Mouse (Mus musculus): ENCODE data around the gene Pkd1. TPM values are rescaled to one million over a fixed set of nuclear protein-coding genes. Genes with fewer than 3 reads are reported as not detected.

Pkd1 gene
- polyA plus RNA-seq, 1 experiment from 2014 or later: 37.9 TPM

GRCm38 (mm10) chr17:24538950-24539349 lies 10.7 kb upstream of the Pkd1 start:
- no peak overlapping the region for H3K9ac ChIP-seq (ENCODE audit: low read depth, low read length)
- 66% methylated on average over 8 of the region's 8 CpGs for WGBS
- H3K4me3 ChIP-seq (ENCODE audit: low read depth, low read length): no peak overlapping the region
- H3K27ac ChIP-seq (replicated peaks; ENCODE audit: low read depth, low read length): no peak overlapping the region
- no peaks in the 10 kb centered on the region for H3K4me1 ChIP-seq (ENCODE audit: control insufficient read depth, insufficient read depth, low read length)
- no peaks in the 10 kb centered on the region for H3K9me3 ChIP-seq (ENCODE audit: control insufficient read depth, low read length)
- H3K4me2 ChIP-seq (ENCODE audit: low read depth, low read length): no peak overlapping the region
- DNase-seq (ENCODE audit: low spot score) (no peak), ATAC-seq (ENCODE audit: low read depth) (no peak)
- H3K36me3 ChIP-seq (ENCODE audit: control insufficient read depth, insufficient read depth, low read length): no peaks in the 10 kb centered on the region
- H3K27me3 ChIP-seq (replicated peaks; ENCODE audit: control insufficient read depth, insufficient read depth, low read length): no peaks in the 10 kb centered on the region

- Histone ChIP-seq H3K36me3 (ENCODE audit: control insufficient read depth, insufficient read depth, low read length) (no peaks in the 10 kb centered on the region), H3K4me2 (ENCODE audit: low read depth, low read length) (no peak overlapping the region), H3K9ac (ENCODE audit: low read depth, low read length) (no peak overlapping the region), H3K27ac (replicated peaks; ENCODE audit: low read depth, low read length) (no peak overlapping the region), H3K27me3 (replicated peaks; ENCODE audit: control insufficient read depth, insufficient read depth, low read length) (no peaks in the 10 kb centered on the region), H3K4me3 (ENCODE audit: low read depth, low read length) (no peak overlapping the region), H3K9me3 (ENCODE audit: control insufficient read depth, low read length) (no peaks in the 10 kb centered on the region), H3K4me1 (ENCODE audit: control insufficient read depth, insufficient read depth, low read length) (no peaks in the 10 kb centered on the region)
- ATAC-seq (ENCODE audit: low read depth): peak; percentile 54
- 7% methylated on average over 3 of the region's 3 CpGs for WGBS
- DNase-seq (ENCODE audit: low spot score): peak; percentile 59
Observed at GRCm38 (mm10) chr17:24540375-24540774, 9.3 kb upstream of the Pkd1 start.

GRCm38 (mm10) chr17:24544613-24545012 lies 5.0 kb upstream of the Pkd1 start:
- Histone ChIP-seq H3K27ac (replicated peaks; ENCODE audit: low read depth, low read length) (no peak overlapping the region), H3K4me2 (ENCODE audit: low read depth, low read length) (peak overlapping the region; percentile 37), H3K4me3 (ENCODE audit: low read depth, low read length) (no peak overlapping the region), H3K4me1 (ENCODE audit: control insufficient read depth, insufficient read depth, low read length) (peaks cover 3% of the 10 kb centered on the region; the same call in 1 of the 2 replicates), H3K27me3 (replicated peaks; ENCODE audit: control insufficient read depth, insufficient read depth, low read length) (peaks cover 3% of the 10 kb centered on the region; the same call in 1 of the 2 replicates), H3K9me3 (ENCODE audit: control insufficient read depth, low read length) (no peaks in the 10 kb centered on the region), H3K36me3 (ENCODE audit: control insufficient read depth, insufficient read depth, low read length) (no peaks in the 10 kb centered on the region), H3K9ac (ENCODE audit: low read depth, low read length) (peak overlapping the region; percentile 37; the same call in 1 of the 2 replicates)
- no peak for DNase-seq (ENCODE audit: low spot score)
- WGBS: 14% methylated on average over 12 of the region's 12 CpGs
- ATAC-seq (ENCODE audit: low read depth): no peak

GRCm38 (mm10) chr17:24545247-24545646 lies 4.4 kb upstream of the Pkd1 start:
- 83% methylated on average over 2 of the region's 2 CpGs for WGBS
- Histone ChIP-seq H3K9ac (ENCODE audit: low read depth, low read length) (0 out of 2 replicates have a peak overlapping the region, but pooled peaks have one; percentile 37), H3K9me3 (ENCODE audit: control insufficient read depth, low read length) (no peaks in the 10 kb centered on the region), H3K4me2 (ENCODE audit: low read depth, low read length) (no peak overlapping the region), H3K27me3 (replicated peaks; ENCODE audit: control insufficient read depth, insufficient read depth, low read length) (peaks cover 3% of the 10 kb centered on the region; the same call in 1 of the 2 replicates), H3K4me1 (ENCODE audit: control insufficient read depth, insufficient read depth, low read length) (peaks cover 3% of the 10 kb centered on the region; the same call in 1 of the 2 replicates), H3K4me3 (ENCODE audit: low read depth, low read length) (no peak overlapping the region), H3K27ac (replicated peaks; ENCODE audit: low read depth, low read length) (no peak overlapping the region), H3K36me3 (ENCODE audit: control insufficient read depth, insufficient read depth, low read length) (no peaks in the 10 kb centered on the region)
- ATAC-seq (ENCODE audit: low read depth) (no peak), DNase-seq (ENCODE audit: low spot score) (no peak)

- Histone ChIP-seq H3K9me3 (ENCODE audit: control insufficient read depth, low read length) (no peaks in the 10 kb centered on the region), H3K4me2 (ENCODE audit: low read depth, low read length) (no peak overlapping the region), H3K27me3 (replicated peaks; ENCODE audit: control insufficient read depth, insufficient read depth, low read length) (peaks cover 3% of the 10 kb centered on the region; the same call in 1 of the 2 replicates), H3K4me1 (ENCODE audit: control insufficient read depth, insufficient read depth, low read length) (peaks cover 8% of the 10 kb centered on the region), H3K27ac (replicated peaks; ENCODE audit: low read depth, low read length) (no peak overlapping the region), H3K9ac (ENCODE audit: low read depth, low read length) (no peak overlapping the region), H3K36me3 (ENCODE audit: control insufficient read depth, insufficient read depth, low read length) (no peaks in the 10 kb centered on the region), H3K4me3 (ENCODE audit: low read depth, low read length) (no peak overlapping the region)
- ATAC-seq (ENCODE audit: low read depth): no peak
- 72% methylated on average over 3 of the region's 3 CpGs for WGBS
- DNase-seq (ENCODE audit: low spot score): no peak
Observed at GRCm38 (mm10) chr17:24546234-24546633, 3.4 kb upstream of the Pkd1 start.

GRCm38 (mm10) chr17:24548435-24548834 lies 1.2 kb upstream of the Pkd1 start:
- Histone ChIP-seq H3K4me1 (ENCODE audit: control insufficient read depth, insufficient read depth, low read length) (peaks cover 21% of the 10 kb centered on the region), H3K27me3 (replicated peaks; ENCODE audit: control insufficient read depth, insufficient read depth, low read length) (peaks cover 3% of the 10 kb centered on the region; the same call in 1 of the 2 replicates), H3K9me3 (ENCODE audit: control insufficient read depth, low read length) (no peaks in the 10 kb centered on the region), H3K9ac (ENCODE audit: low read depth, low read length) (0 out of 2 replicates have a peak overlapping the region, but pooled peaks have one; percentile 49), H3K36me3 (ENCODE audit: control insufficient read depth, insufficient read depth, low read length) (no peaks in the 10 kb centered on the region), H3K4me2 (ENCODE audit: low read depth, low read length) (peak overlapping the region; percentile 71), H3K4me3 (ENCODE audit: low read depth, low read length) (peak overlapping the region; percentile 94), H3K27ac (replicated peaks; ENCODE audit: low read depth, low read length) (no peak overlapping the region)
- DNase-seq (ENCODE audit: low spot score) (no peak), ATAC-seq (ENCODE audit: low read depth) (no peak)
- WGBS: 33% methylated on average over 9 of the region's 9 CpGs

GRCm38 (mm10) chr17:24548921-24549617 lies 565 bp upstream of the Pkd1 start:
- WGBS: 4% methylated on average over 23 of the region's 23 CpGs
- Histone ChIP-seq H3K9me3 (ENCODE audit: control insufficient read depth, low read length) (no peaks in the 10 kb centered on the region), H3K4me2 (ENCODE audit: low read depth, low read length) (peak overlapping the region; percentile 71), H3K4me3 (ENCODE audit: low read depth, low read length) (peak overlapping the region; percentile 94), H3K27me3 (replicated peaks; ENCODE audit: control insufficient read depth, insufficient read depth, low read length) (peaks cover 3% of the 10 kb centered on the region; the same call in 1 of the 2 replicates), H3K36me3 (ENCODE audit: control insufficient read depth, insufficient read depth, low read length) (no peaks in the 10 kb centered on the region), H3K4me1 (ENCODE audit: control insufficient read depth, insufficient read depth, low read length) (peaks cover 21% of the 10 kb centered on the region), H3K27ac (replicated peaks; ENCODE audit: low read depth, low read length) (peak overlapping the region; percentile 56), H3K9ac (ENCODE audit: low read depth, low read length) (peak overlapping the region; percentile 49)
- DNase-seq (ENCODE audit: low spot score): peak; percentile 77
- ATAC-seq (ENCODE audit: low read depth): no peak

- DNase-seq (ENCODE audit: low spot score) (peak; percentile 84), ATAC-seq (ENCODE audit: low read depth) (peak; percentile 85)
- WGBS: under 1% methylated on average over 39 of the region's 44 CpGs
Observed at GRCm38 (mm10) chr17:24550416-24551049, 899 bp downstream of the Pkd1 start.

More at GRCm38 (mm10) chr17:24550416-24551049, 899 bp downstream of the Pkd1 start:
- Histone ChIP-seq H3K36me3 (ENCODE audit: control insufficient read depth, insufficient read depth, low read length) (no peaks in the 10 kb centered on the region), H3K4me1 (ENCODE audit: control insufficient read depth, insufficient read depth, low read length) (peaks cover 21% of the 10 kb centered on the region), H3K4me3 (ENCODE audit: low read depth, low read length) (peak overlapping the region; percentile 94), H3K27me3 (replicated peaks; ENCODE audit: control insufficient read depth, insufficient read depth, low read length) (peaks cover 3% of the 10 kb centered on the region; the same call in 1 of the 2 replicates), H3K27ac (replicated peaks; ENCODE audit: low read depth, low read length) (peak overlapping the region; percentile 95), H3K9me3 (ENCODE audit: control insufficient read depth, low read length) (no peaks in the 10 kb centered on the region), H3K4me2 (ENCODE audit: low read depth, low read length) (peak overlapping the region; percentile 75), H3K9ac (ENCODE audit: low read depth, low read length) (peak overlapping the region; percentile 96)
